Mouse (Mus musculus) C2C12 (cell line): ENCODE measurements around the gene Klrb1f.

ENCODE experiments used
- CEBPB ChIP-seq: IDR thresholded peaks from one replicate; pipeline ENCODE4 v1.6.1; 2011; ENCODE audit warnings: low read depth, mild to moderate bottlenecking, control low read depth, moderate library complexity
- CTCF ChIP-seq: IDR thresholded peaks from one replicate; pipeline ENCODE4 v1.5.1; 2011; ENCODE audit not compliant: control insufficient read depth, insufficient read depth, insufficient read length
- MAX ChIP-seq: IDR thresholded peaks from one replicate; pipeline ENCODE4 v1.6.1; 2011; ENCODE audit warnings: mild to moderate bottlenecking, control low read depth
- MYOD1 ChIP-seq: IDR thresholded peaks from one replicate; pipeline ENCODE4 v1.6.1; 2011; ENCODE audit warnings: low read depth; ENCODE audit not compliant: control insufficient read depth, insufficient read length
- USF1 ChIP-seq: IDR thresholded peaks from one replicate; pipeline ENCODE4 v1.6.1; 2011; ENCODE audit warnings: low read depth, mild to moderate bottlenecking, control low read depth, moderate library complexity

DNA sequence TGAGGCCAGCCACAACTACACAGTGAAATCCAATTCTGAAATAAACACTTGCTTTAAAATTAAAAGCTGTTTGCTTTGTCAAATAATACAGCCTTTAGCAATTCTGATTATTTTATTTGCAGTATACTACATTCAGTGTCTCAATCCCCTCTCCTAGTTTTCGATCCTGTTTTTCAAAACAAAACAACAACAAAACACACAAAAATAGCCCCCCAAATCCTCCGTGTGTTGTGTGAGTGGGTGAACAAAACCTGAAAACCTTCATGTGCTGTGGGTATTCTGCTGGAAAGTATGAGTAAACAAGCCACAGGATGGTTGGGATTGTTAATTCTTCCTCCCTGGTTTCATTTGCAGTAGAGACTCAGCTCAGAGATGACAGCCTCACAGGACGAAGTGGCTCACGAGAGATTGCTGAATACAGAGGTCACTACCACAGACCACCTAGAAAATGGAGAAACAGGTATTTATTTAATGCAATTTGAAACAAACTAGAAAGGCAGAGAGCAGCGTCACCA is 31.9 kb upstream of the Klrb1f start:
- no peak for TF ChIP-seq CTCF
- no peak for TF ChIP-seq USF1
- TF ChIP-seq MAX = no peak
- no peak for TF ChIP-seq MYOD1
- no peak for TF ChIP-seq CEBPB
